Mouse (Mus musculus) kidney, adult 2 months (tissue): ENCODE data around the gene 1700067P10Rik. TPM values are rescaled to one million over a fixed set of nuclear protein-coding genes. Genes with fewer than 3 reads are reported as not detected.

Experiments used
- DNase-seq: peaks from one replicate; pipeline ENCODE4 v3.0.0; 2021
- H3K27ac ChIP-seq: fragments of 200-500 bp; 2 replicates; pipeline ENCODE4 v1.5.1; 2012; ENCODE audit warnings: low read depth, low read length, control low read depth, inconsistent platforms; ENCODE audit not compliant: insufficient read depth
- H3K27me3 ChIP-seq: fragments of 200-500 bp; replicated peaks from 2 replicates; pipeline ENCODE4 v1.6.1; 2012; ENCODE audit warnings: mild to moderate bottlenecking, moderate library complexity, low read length, inconsistent platforms; ENCODE audit not compliant: control insufficient read depth, insufficient read depth
- H3K36me3 ChIP-seq: fragments of 200-500 bp; 2 replicates; pipeline ENCODE4 v1.6.1; 2012; ENCODE audit warnings: mild to moderate bottlenecking, moderate library complexity, low read length, inconsistent platforms; ENCODE audit not compliant: control insufficient read depth, insufficient read depth
- H3K4me1 ChIP-seq: fragments of 200-500 bp; 2 replicates; pipeline ENCODE4 v1.6.1; 2011; ENCODE audit warnings: low read length; ENCODE audit not compliant: control insufficient read depth, insufficient read depth
- H3K4me3 ChIP-seq: fragments of 200-500 bp; 2 replicates; pipeline ENCODE4 v1.5.1; 2011; ENCODE audit warnings: mild to moderate bottlenecking, low read depth, low read length, control low read depth; ENCODE audit not compliant: insufficient read depth
- CTCF ChIP-seq: fragments of 200-500 bp; conservative IDR thresholded peaks from 2 replicates; pipeline ENCODE4 v1.5.1; 2011; ENCODE audit warnings: low read depth, mild to moderate bottlenecking, control low read depth, low read length, moderate library complexity, mixed read lengths; ENCODE audit not compliant: insufficient read depth, insufficient read length
- POLR2A ChIP-seq: fragments of 200-500 bp; IDR thresholded peaks from one replicate; pipeline ENCODE4 v1.6.1; 2011; ENCODE audit warnings: low read depth, low read length, control low read depth
- WGBS: fragments of 180-500 bp; shearing (Covaris S2); methylation state at CpG from one replicate; pipeline ENCODE4 v1.1.7; 2018; 5-methylcytosine and 5-hydroxymethylcytosine counted together
- polyA plus RNA-seq: library from polyadenylated mRNA; depleted of rRNA; stranded (reverse); fragments of >200 nt; gene quantifications from 2 replicates; pipeline ENCODE4 v1.2.3, GENCODE M21; 2012; rRNA removed

1700067P10Rik gene
- not detected in 2 replicates for polyA plus RNA-seq

DNA sequence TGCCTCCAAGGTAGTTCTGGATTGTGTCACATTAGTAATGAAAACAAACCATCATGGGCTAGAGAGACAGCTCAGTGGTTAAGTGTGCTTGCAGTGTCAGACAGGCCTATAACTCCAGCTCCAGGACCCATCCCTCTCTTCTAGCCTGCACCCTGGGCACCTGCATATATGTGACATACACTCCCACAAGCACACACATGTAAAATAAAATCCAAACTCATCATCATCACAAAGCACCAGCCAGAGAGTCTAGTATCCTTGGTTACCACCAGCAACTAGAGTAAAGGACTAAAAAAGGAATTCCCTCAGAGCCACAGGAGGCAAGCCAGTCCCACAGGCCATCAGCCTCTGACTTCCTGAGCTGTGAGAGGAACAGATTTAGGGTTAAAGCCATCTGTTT is at the start of gene 1700067P10Rik:
Gene 1700067P10Rik (plus strand): TSS at position 301 of the 400 bp plus-strand sequence.
- no peak within 1 kb of the TSS for H3K4me3 ChIP-seq
- no peaks in the 10 kb centered on the region for H3K36me3 ChIP-seq
- no peaks in the 10 kb centered on the region for H3K4me1 ChIP-seq
- no peak within 1 kb of the TSS for H3K27ac ChIP-seq
- H3K27me3 ChIP-seq = no peaks in the 10 kb centered on the region
- TF ChIP-seq CTCF (no peak), POLR2A (no peak)
- DNase-seq = no peak

GRCm38 (mm10) chr17:48041351-48042287 is 47.5 kb upstream of the 1700067P10Rik start:
- Histone ChIP-seq H3K27ac (peak overlapping the region; percentile 8; the same call in 1 of the 2 replicates), H3K4me3 (peak overlapping the region; percentile 19), H3K27me3 (no peaks in the 10 kb centered on the region), H3K36me3 (no peaks in the 10 kb centered on the region), H3K4me1 (no peaks in the 10 kb centered on the region; the same call in 1 of the 2 replicates)
- 23% methylated on average over 29 of the region's 29 CpGs for WGBS
- TF ChIP-seq CTCF = no peak
- no peak for TF ChIP-seq POLR2A
- DNase-seq = peak; percentile 58

- 0 out of 2 replicates have a peak, but pooled peaks have one; percentile 17 for TF ChIP-seq CTCF
- no peak for TF ChIP-seq POLR2A
- H3K36me3 ChIP-seq = no peaks in the 10 kb centered on the region
- no peaks in the 10 kb centered on the region for H3K27me3 ChIP-seq
- no peak overlapping the region for H3K4me3 ChIP-seq
- no peak overlapping the region for H3K27ac ChIP-seq
- no peaks in the 10 kb centered on the region; the same call in 1 of the 2 replicates for H3K4me1 ChIP-seq
- DNase-seq = no peak
- 74% methylated on average over 5 of the region's 5 CpGs for WGBS
Observed at GRCm38 (mm10) chr17:48043154-48043880, 45.8 kb upstream of the 1700067P10Rik start.

DNA sequence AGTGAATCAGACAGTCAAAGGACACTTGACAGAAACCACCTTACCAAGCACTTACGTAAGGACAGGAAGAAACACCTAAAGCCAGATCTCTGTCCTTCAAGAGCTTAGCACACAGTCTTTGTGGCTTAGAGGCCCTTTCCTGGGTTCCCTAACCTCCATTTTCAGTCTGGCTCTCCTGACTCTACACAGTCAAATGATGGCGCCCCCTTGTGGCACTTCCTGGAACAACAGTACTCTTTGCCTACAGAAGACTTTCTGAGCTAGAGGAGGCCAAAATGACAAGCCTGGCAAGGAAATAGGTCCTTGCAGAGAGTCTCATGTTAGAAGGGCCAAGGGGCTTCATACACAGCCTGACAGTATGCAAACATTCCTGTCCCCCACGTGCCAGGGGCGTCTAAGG is 43.5 kb upstream of the 1700067P10Rik start:
- Histone ChIP-seq H3K4me1 (no peaks in the 10 kb centered on the region), H3K27me3 (no peaks in the 10 kb centered on the region), H3K36me3 (no peaks in the 10 kb centered on the region), H3K4me3 (no peak overlapping the region), H3K27ac (no peak overlapping the region)
- peak; percentile 60 for TF ChIP-seq CTCF
- TF ChIP-seq POLR2A = no peak
- 44% methylated on average over 4 of the region's 4 CpGs for WGBS
- peak; percentile 65 for DNase-seq

- H3K36me3 ChIP-seq = no peaks in the 10 kb centered on the region
- WGBS = 60% methylated on average over 5 of the region's 5 CpGs
- H3K27me3 ChIP-seq = no peaks in the 10 kb centered on the region
- TF ChIP-seq CTCF (0 out of 2 replicates have a peak, but pooled peaks have one; percentile 4), POLR2A (no peak)
- H3K4me1 ChIP-seq = no peaks in the 10 kb centered on the region
- DNase-seq = no peak
- no peak overlapping the region for H3K27ac ChIP-seq
- no peak overlapping the region for H3K4me3 ChIP-seq
Observed at GRCm38 (mm10) chr17:48051638-48052337, 37.3 kb upstream of the 1700067P10Rik start.

GRCm38 (mm10) chr17:48052338-48053067 is 36.6 kb upstream of the 1700067P10Rik start:
- Histone ChIP-seq H3K36me3 (no peaks in the 10 kb centered on the region), H3K4me1 (no peaks in the 10 kb centered on the region), H3K27me3 (no peaks in the 10 kb centered on the region; the same call in 1 of the 2 replicates), H3K4me3 (no peak overlapping the region), H3K27ac (no peak overlapping the region)
- no peak for DNase-seq
- WGBS = 75% methylated on average over 10 of the region's 10 CpGs
- TF ChIP-seq CTCF = no peak
- no peak for TF ChIP-seq POLR2A
